Mouse (Mus musculus) kidney, postnatal 0 days (tissue): ENCODE results near the gene Wdr35. TPM values are rescaled to one million over a fixed set of nuclear protein-coding genes. Genes with fewer than 3 reads are reported as not detected.

ENCODE experiments used
- ATAC-seq: fragments of 200-750 bp; cut with Nextera tagmentation; replicated peaks from 2 replicates; pipeline ENCODE4 v1.8.0; 2017; ENCODE audit warnings: low read depth, moderate number of reproducible peaks, moderate TSS enrichment, moderate library complexity; ENCODE audit not compliant: low FRiP score
- DNase-seq: peaks from one replicate; pipeline ENCODE4 v3.0.0-alpha.2; 2016; ENCODE audit warnings: low spot score
- H3K27ac ChIP-seq: fragments of 300-500 bp; sonication (generic); 2 replicates; pipeline ENCODE4 v1.5.1; 2014; ENCODE audit warnings: mild to moderate bottlenecking
- H3K27me3 ChIP-seq: fragments of 300-500 bp; sonication (generic); 2 replicates; pipeline ENCODE4 v1.6.1; 2014; ENCODE audit warnings: low read length, mixed read lengths; ENCODE audit not compliant: insufficient read depth
- H3K36me3 ChIP-seq: fragments of 300-500 bp; sonication (generic); 2 replicates; pipeline ENCODE4 v1.6.1; 2014; ENCODE audit warnings: low read length, mixed read lengths; ENCODE audit not compliant: insufficient read depth
- H3K4me1 ChIP-seq: fragments of 300-500 bp; sonication (generic); replicated peaks from 2 replicates; pipeline ENCODE4 v1.6.1; 2014; ENCODE audit warnings: antibody characterized with exemption, low read length, mixed read lengths; ENCODE audit not compliant: insufficient read depth
- H3K4me2 ChIP-seq: fragments of 300-500 bp; sonication (generic); 2 replicates; pipeline ENCODE4 v1.6.1; 2014; ENCODE audit warnings: mild to moderate bottlenecking, low read length, moderate library complexity, mixed read lengths
- H3K4me3 ChIP-seq: fragments of 300-500 bp; sonication (generic); replicated peaks from 2 replicates; pipeline ENCODE4 v1.5.1; 2014; ENCODE audit warnings: low read depth, low read length
- H3K9ac ChIP-seq: fragments of 300-500 bp; sonication (generic); 2 replicates; pipeline ENCODE4 v1.6.1; 2014; ENCODE audit warnings: low read depth, low read length
- H3K9me3 ChIP-seq: fragments of 300-500 bp; sonication (generic); replicated peaks from 2 replicates; pipeline ENCODE4 v1.6.1; 2016; ENCODE audit warnings: low read length, inconsistent platforms, mixed read lengths
- CTCF ChIP-seq: IDR thresholded peaks from 2 replicates; pipeline ENCODE4 v1.5.1; 2016; ENCODE audit warnings: antibody characterized with exemption, low read depth, mild to moderate bottlenecking, moderate library complexity
- WGBS: fragments of 180-500 bp; shearing (Covaris S2); extraction: QIAGEN DNeasy Blood & Tissue Kit; methylation state at CpG from one replicate; pipeline ENCODE4 v1.1.7; 2014; 5-methylcytosine and 5-hydroxymethylcytosine counted together
- polyA plus RNA-seq: library from polyadenylated mRNA; unstranded; fragments of >200 nt; fragmentation: Nextera tagmentation; extraction: Ambion mirVana; gene quantifications from 2 replicates; pipeline ENCODE4 v1.2.1, GENCODE M21; 2015

Gene Wdr35
- polyA plus RNA-seq, 1 experiment from 2014 or later = 12.4 TPM

DNA sequence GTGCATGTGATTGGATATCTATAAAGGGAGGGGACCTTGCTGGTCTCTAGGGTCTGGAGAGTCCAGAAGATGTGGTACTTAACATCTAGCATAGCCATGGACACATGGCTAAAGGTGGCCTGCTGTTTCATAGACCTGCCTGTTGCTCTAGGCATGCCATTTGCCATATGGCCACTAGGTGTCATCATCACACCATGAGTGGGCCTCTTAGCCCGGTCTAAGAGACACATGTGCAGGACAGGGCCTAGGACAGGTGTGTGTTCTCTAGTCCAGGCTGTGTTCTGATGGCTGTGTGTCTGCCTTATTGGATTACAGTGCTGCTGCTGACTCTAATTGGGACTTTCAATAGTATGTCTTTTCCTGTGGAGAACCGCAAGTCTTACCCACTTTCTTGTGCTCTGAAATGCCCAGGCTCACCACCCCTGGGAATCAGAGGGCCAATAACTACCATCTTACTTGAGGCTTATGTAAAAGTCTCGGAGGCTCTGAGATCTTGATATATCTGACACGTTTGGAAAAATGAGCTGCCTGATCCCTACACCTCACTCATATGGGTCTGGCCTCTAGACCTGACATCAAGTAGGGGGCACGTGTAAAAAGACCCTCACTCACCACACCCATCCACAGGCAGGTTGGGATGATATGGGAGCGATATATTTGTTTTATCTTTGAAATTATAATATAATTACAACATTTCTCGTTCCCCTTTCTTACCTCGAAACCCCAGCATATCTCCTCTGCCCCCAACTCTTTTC, 78.6 kb downstream of the Wdr35 start:
- DNase-seq = peak; percentile 83
- peak; percentile 88 for ATAC-seq
- TF ChIP-seq CTCF = peak; percentile 97
- Histone ChIP-seq H3K36me3 (no peaks in the 10 kb centered on the region), H3K4me2 (no peak overlapping the region), H3K27ac (no peak overlapping the region), H3K4me1 (0 out of 2 replicates have a peak, but pooled peaks cover 3% of the 10 kb centered on the region), H3K4me3 (no peak overlapping the region), H3K9ac (no peak overlapping the region), H3K9me3 (no peaks in the 10 kb centered on the region), H3K27me3 (no peaks in the 10 kb centered on the region)
- WGBS = 64% methylated on average over 8 of the region's 8 CpGs

DNA sequence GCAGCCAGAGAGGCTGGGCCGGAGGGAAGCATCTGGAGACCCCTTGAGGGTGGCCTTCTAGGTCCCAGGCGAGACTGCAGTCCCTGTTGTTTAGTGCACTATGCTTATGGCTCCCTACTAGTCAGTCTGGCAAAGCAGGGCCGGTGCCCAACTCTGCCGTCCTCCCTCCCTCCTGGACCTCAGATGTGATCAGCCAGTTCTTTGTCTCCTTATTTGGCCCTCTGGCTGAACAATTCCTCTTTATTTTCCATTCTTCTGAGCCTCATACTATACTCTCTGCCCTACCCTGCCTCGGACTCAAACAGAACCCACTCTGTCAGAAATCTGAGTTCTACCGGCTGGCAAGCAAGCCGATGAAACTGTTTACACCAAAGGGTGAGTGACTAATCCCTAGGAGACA, 79.7 kb downstream of the Wdr35 start:
- 81% methylated on average over 7 of the region's 7 CpGs for WGBS
- no peak overlapping the region for H3K9ac ChIP-seq
- no peak for DNase-seq
- H3K4me3 ChIP-seq = no peak overlapping the region
- no peak for TF ChIP-seq CTCF
- no peaks in the 10 kb centered on the region for H3K27me3 ChIP-seq
- no peaks in the 10 kb centered on the region for H3K9me3 ChIP-seq
- no peak overlapping the region for H3K27ac ChIP-seq
- ATAC-seq = no peak
- H3K4me1 ChIP-seq = 0 out of 2 replicates have a peak, but pooled peaks cover 3% of the 10 kb centered on the region
- no peak overlapping the region for H3K4me2 ChIP-seq
- no peaks in the 10 kb centered on the region for H3K36me3 ChIP-seq

DNA sequence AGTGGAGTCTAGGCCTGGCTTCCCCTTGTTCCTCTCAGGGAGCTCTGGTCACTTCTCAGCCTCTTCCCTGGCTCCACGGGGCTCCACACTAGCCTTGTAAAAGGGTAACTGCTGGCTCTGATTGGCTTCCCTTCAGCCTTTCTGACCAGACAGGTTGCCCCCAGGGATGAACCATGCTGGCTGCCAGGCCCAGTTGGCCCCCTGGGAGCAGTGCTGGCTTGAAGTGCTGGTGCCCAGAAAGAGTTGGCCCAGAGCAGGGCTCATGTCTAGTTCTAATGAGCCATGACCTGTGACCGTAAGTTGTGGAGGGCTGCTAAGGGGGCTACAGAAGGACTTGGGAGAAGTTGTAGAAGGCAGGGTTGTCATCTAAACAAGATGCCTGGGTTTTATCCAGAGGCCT, 80.3 kb downstream of the Wdr35 start:
- no peak for DNase-seq
- Histone ChIP-seq H3K4me3 (no peak overlapping the region), H3K27ac (no peak overlapping the region), H3K27me3 (no peaks in the 10 kb centered on the region), H3K9ac (no peak overlapping the region), H3K36me3 (no peaks in the 10 kb centered on the region), H3K4me2 (no peak overlapping the region), H3K4me1 (0 out of 2 replicates have a peak, but pooled peaks cover 3% of the 10 kb centered on the region), H3K9me3 (no peaks in the 10 kb centered on the region)
- 63% methylated on average over 2 of the region's 2 CpGs for WGBS
- TF ChIP-seq CTCF = no peak
- ATAC-seq = no peak

DNA sequence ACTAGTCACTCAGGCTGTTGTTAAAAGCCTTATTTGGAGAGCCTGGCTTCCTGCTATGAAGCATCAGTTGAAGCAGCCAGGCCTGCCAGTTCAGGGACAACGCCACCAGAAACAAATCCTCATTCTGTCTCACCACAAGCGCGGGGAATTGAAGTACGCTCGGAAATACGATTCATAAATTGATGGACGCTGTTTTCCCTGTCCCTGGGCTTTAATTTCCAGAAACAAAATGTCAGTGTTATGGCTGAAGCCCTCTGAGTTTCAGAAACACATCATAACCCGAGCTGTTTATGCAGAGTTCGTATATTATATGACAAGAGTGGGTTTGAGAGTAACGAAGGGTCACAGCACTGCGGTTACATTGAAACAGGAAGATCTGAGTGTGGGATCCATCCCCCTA, 81.6 kb downstream of the Wdr35 start:
- Histone ChIP-seq H3K27me3 (no peaks in the 10 kb centered on the region), H3K9me3 (no peaks in the 10 kb centered on the region), H3K9ac (no peak overlapping the region), H3K4me2 (no peak overlapping the region), H3K4me3 (no peak overlapping the region), H3K36me3 (no peaks in the 10 kb centered on the region), H3K27ac (no peak overlapping the region), H3K4me1 (0 out of 2 replicates have a peak, but pooled peaks cover 3% of the 10 kb centered on the region)
- no peak for TF ChIP-seq CTCF
- no peak for ATAC-seq
- WGBS = 31% methylated on average over 11 of the region's 11 CpGs
- DNase-seq = peak; percentile 16

DNA sequence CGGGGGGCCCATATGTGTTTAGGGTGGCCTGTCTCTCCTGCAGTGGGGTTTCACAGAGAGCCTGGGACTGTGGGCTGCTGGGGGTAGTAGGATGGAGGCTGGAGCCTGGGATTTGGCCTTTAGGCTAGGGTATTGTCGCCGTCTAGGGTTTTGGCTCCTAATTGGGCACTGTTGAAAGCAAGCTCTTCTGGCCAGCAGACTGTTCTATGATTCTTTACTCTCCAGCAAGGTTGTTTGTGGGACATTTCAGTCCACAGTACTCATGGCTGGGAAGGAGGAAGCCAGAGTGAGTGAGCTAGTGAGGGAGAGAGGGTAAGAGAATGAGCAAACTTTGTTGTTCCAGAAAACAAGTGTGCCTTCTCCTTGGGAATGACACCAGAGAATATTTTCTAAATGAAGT, 85.8 kb downstream of the Wdr35 start:
- H3K4me3 ChIP-seq = no peak overlapping the region
- TF ChIP-seq CTCF = no peak
- WGBS = 89% methylated on average over 3 of the region's 3 CpGs
- H3K4me2 ChIP-seq = no peak overlapping the region
- no peaks in the 10 kb centered on the region for H3K9me3 ChIP-seq
- H3K9ac ChIP-seq = no peak overlapping the region
- DNase-seq (no peak), ATAC-seq (no peak)
- peak overlapping the region; percentile 58 for H3K27ac ChIP-seq
- H3K27me3 ChIP-seq = no peaks in the 10 kb centered on the region
- 0 out of 2 replicates have a peak, but pooled peaks cover 3% of the 10 kb centered on the region for H3K4me1 ChIP-seq
- no peaks in the 10 kb centered on the region for H3K36me3 ChIP-seq

DNA sequence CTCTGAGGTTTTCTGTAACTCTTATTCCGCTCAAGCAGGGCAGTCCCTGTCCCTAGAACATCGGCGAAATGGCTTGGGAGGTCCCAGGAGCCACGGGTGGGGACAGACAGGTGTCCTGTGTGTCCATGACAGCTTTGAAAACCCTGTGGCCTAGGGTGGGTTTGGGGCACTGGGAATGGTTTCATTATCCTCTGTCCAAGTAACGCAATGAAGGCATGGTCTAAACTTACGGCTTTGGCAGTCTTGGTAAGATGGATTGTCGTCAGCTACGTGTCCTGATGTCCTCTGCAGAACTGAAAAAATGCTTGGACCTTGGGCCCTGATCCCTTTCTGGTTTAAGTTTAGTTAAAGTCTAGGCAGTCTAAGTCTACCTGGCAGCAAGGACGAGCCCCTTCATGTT, 86.3 kb downstream of the Wdr35 start:
- H3K9ac ChIP-seq = no peak overlapping the region
- no peaks in the 10 kb centered on the region for H3K9me3 ChIP-seq
- H3K27me3 ChIP-seq = no peaks in the 10 kb centered on the region
- no peaks in the 10 kb centered on the region for H3K36me3 ChIP-seq
- no peak overlapping the region for H3K27ac ChIP-seq
- H3K4me1 ChIP-seq = 0 out of 2 replicates have a peak, but pooled peaks cover 1% of the 10 kb centered on the region
- H3K4me3 ChIP-seq = no peak overlapping the region
- H3K4me2 ChIP-seq = no peak overlapping the region
- WGBS = 75% methylated on average over 9 of the region's 9 CpGs
- DNase-seq (peak; percentile 16), ATAC-seq (peak; percentile 46; the same call in 1 of the 2 replicates)
- TF ChIP-seq CTCF = no peak
